Mouse (Mus musculus) 416B (cell line): ENCODE measurements at regions not wholly inside any gene's neighbourhood (a gene's known extent, or its start where the extent isn't known, plus 50 kb on each side); places are given as distances from the start of the nearest gene placed in this dataset.

Experiments used
- DNase-seq: peaks from one replicate; pipeline ENCODE4 v3.0.0; 2011; ENCODE audit warnings: low read depth

- no peak for DNase-seq
Measured at GRCm38 (mm10) chr8:127753793-127754565, 604.4 kb upstream of the Nrp1 start.

GRCm38 (mm10) chr8:127757396-127757795, 601.0 kb upstream of the Nrp1 start:
- DNase-seq, result no peak

- no peak for DNase-seq
Measured at GRCm38 (mm10) chr8:127759906-127760305, 598.5 kb upstream of the Nrp1 start.

- no peak for DNase-seq
Measured at GRCm38 (mm10) chr8:127765199-127765598, 593.2 kb upstream of the Nrp1 start.

- no peak for DNase-seq
Measured at GRCm38 (mm10) chr8:127768311-127768710, 590.1 kb upstream of the Nrp1 start.

GRCm38 (mm10) chr8:127769651-127770050, 588.8 kb upstream of the Nrp1 start:
- DNase-seq, result no peak

GRCm38 (mm10) chr8:127771781-127772180, 586.6 kb upstream of the Nrp1 start:
- no peak for DNase-seq

GRCm38 (mm10) chr8:127772415-127772814, 586.0 kb upstream of the Nrp1 start:
- no peak for DNase-seq

GRCm38 (mm10) chr8:127772917-127773316, 585.5 kb upstream of the Nrp1 start:
- no peak for DNase-seq

- no peak for DNase-seq
Measured at GRCm38 (mm10) chr8:127774642-127775041, 583.8 kb upstream of the Nrp1 start.

- no peak for DNase-seq
Measured at GRCm38 (mm10) chr8:127775160-127775559, 583.2 kb upstream of the Nrp1 start.

- no peak for DNase-seq
Measured at GRCm38 (mm10) chr8:127775747-127776146, 582.7 kb upstream of the Nrp1 start.

- DNase-seq, result no peak
Measured at GRCm38 (mm10) chr8:127778352-127779020, 579.9 kb upstream of the Nrp1 start.

- DNase-seq, result no peak
Measured at GRCm38 (mm10) chr8:127779021-127779689, 579.2 kb upstream of the Nrp1 start.

- no peak for DNase-seq
Measured at GRCm38 (mm10) chr8:127780596-127780995, 577.8 kb upstream of the Nrp1 start.

- DNase-seq, result no peak
Measured at GRCm38 (mm10) chr8:127781011-127781410, 577.4 kb upstream of the Nrp1 start.

- no peak for DNase-seq
Measured at GRCm38 (mm10) chr8:127792611-127793010, 565.8 kb upstream of the Nrp1 start.

- DNase-seq, result peak; percentile 76
Measured at GRCm38 (mm10) chr8:127799849-127800471, 558.4 kb upstream of the Nrp1 start.

GRCm38 (mm10) chr8:127802136-127802535, 556.3 kb upstream of the Nrp1 start:
- peak; percentile 8 for DNase-seq

GRCm38 (mm10) chr8:127802661-127803333, 555.6 kb upstream of the Nrp1 start:
- DNase-seq, result peak; percentile 75

- DNase-seq, result no peak
Measured at GRCm38 (mm10) chr8:127809203-127810155, 548.9 kb upstream of the Nrp1 start.
